Mouse (Mus musculus) G1E-ER4 (cell line): ENCODE results near the gene Kif14. TPM values are rescaled to one million over a fixed set of nuclear protein-coding genes. Genes with fewer than 3 reads are reported as not detected.

Experiments
- GATA1 ChIP-seq: IDR thresholded peaks from one replicate; pipeline ENCODE4 v1.8.0; 2012; ENCODE audit warnings: low read length, inconsistent platforms
- polyA plus RNA-seq: library from polyadenylated mRNA; stranded (reverse); fragments of >175 nt; gene quantifications from 2 replicates; pipeline ENCODE4 v1.2.3, GENCODE M21; 2012

Gene Kif14
- polyA plus RNA-seq, 1 experiment: 2.0 TPM

DNA sequence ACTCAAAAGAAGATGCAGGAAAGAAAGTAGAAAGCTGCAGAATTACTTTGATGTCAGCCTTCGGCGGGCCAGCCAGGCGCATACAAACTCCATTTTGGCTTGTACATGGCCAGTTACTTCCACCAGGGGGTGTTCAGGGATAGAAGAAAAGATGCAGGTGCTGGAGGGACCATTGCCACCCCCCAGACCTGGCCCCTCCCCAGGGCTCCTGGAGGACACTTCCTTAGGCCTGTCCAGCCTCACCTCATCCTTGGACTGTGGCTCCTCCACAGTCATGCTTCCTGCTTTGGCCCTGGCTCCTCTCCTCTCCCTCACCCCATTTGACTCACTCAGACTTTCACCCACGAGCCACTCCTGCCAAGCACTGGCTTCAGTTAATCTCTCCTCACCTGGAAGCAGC is 98.8 kb downstream of the Kif14 start:
- no peak for TF ChIP-seq GATA1

DNA sequence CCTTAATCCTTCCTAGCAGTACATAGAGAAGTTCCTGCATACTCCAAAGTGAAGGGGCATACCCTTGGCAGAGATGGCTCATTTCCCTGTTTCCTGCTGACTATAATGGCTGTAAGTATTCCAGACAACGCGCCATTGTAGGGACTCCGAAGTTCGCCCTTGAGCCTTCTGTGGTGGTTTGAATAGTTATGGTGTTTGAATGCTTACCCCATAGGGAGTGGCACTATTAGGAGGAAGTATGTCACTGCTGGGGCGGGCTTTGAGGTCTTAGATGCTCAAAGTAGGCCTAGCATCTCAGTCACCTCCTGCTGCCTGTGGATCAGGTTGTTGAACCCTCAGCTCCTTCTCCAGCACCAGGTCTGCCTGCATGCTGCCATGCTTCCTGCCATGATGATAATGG is 100.2 kb downstream of the Kif14 start:
- TF ChIP-seq GATA1: no peak

- TF ChIP-seq GATA1: no peak
Measured at GRCm38 (mm10) chr1:136567641-136568040, 101.5 kb downstream of the Kif14 start.

DNA sequence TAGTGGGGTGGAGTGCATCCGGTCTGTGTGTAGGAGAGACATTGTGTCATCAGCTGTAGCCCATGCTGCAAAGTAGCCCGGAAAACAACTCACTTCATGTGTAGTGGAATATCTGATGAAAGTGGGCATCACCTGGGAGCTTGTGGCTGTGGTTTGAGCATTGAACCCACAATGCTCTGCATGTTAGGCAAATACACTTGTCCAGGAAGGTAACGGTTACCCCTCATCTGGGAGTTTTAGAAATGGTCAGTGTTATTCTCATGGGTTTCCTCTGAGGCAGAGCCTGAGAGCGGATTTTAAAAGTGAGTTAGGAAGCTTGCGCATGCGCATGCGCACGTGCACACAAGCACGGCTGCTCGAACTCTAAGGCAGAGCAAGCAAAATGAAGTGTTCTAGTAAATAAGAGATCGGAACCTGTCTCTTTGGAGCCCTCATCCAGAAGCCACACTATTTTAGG is 102.6 kb downstream of the Kif14 start:
- TF ChIP-seq GATA1: no peak

GRCm38 (mm10) chr1:136569206-136569605 is 103.1 kb downstream of the Kif14 start:
- TF ChIP-seq GATA1: no peak

- no peak for TF ChIP-seq GATA1
Measured at GRCm38 (mm10) chr1:136569626-136570297, 103.6 kb downstream of the Kif14 start.

DNA sequence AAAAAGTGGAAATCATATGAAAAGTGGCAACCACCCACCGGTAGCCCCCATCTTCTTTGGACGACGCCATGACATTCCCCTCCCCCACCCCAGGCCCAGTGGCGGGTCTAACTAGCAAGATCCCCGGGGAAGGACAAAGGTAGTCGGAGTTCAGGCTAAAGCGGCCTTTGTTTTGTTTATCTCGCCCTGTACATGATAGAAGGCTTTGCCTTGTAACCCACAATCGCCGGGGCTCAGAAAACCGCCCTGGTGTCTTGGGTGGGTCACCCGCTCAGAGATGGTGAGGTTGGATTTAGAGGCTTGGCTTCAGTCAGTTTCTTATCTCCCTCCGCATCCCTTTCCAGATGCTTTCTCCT is 104.1 kb downstream of the Kif14 start:
- no peak for TF ChIP-seq GATA1

- no peak for TF ChIP-seq GATA1
Measured at GRCm38 (mm10) chr1:136570976-136571375, 104.8 kb downstream of the Kif14 start.

- no peak for TF ChIP-seq GATA1
Measured at GRCm38 (mm10) chr1:136571530-136571929, 105.4 kb downstream of the Kif14 start.

DNA sequence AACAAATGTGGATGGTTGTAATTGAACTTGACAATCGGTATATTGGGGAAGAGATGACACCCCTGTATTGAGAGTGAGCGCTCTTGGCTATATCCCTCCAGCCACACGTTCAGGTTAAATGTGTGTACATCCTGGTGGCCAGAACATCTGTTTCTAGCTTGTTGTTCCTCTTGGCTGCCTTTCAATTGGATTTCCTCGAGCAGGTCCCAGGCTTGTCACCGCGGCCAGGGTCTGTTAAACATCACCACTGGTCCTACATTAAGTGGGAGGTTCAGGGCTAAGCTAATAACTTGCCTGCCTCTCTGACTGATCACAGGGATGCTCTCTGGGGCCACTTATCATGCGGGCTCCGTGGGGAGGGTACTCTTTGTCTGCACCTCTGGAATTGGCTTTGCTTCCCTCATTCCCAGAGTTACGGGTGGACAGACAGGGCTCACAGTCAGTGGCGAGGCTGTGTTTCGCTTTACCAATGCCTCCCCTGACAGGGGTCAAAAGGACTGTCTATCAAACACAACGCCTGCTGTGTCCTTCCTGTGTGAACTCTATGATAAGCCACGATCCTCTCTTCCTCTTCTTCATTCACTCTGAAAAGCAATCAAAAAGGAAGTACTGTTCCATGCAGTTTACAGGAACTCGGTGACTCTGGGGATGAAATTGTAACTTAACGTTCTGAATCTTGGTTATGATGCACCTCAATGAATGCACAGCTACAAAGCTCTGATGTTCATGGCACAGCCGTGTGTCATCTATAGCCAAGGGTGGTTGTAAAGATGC is 111.9 kb downstream of the Kif14 start:
- TF ChIP-seq GATA1: no peak

DNA sequence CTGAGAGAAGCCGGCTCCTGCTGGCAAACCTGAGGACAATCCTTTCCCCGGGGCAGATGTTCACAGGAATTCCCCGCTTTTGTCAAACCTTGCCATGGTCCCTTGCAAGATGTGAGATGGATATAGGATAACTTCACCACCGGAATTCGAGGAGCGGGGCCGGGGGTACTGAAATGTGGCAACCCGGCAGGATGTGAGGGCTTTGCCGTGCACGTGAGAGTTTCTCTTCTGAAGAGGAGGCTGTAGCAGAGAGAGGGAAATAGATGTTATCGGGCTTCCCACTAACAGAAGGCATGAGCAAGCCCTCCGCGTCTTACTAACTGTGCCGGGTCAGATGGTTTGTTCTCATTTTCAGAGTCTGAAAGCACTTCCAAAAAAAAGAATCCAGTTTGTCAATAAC is 113.2 kb downstream of the Kif14 start:
- no peak for TF ChIP-seq GATA1

GRCm38 (mm10) chr1:136580266-136580665 is 114.1 kb downstream of the Kif14 start:
- no peak for TF ChIP-seq GATA1

Other genes with a start within 250 kb of the Kif14 start
- 0.05 and 0.19 TPM in 2 replicates for gene Inava, start 232.1 kb upstream of the Kif14 start, polyA plus RNA-seq
- not detected in 2 replicates for gene Gpr25, start 205.5 kb upstream of the Kif14 start, polyA plus RNA-seq
- 23.6 and 25.9 TPM in 2 replicates for gene Camsap2, start 120.2 kb upstream of the Kif14 start, polyA plus RNA-seq
- gene Ddx59, start 51.1 kb upstream of the Kif14 start, polyA plus RNA-seq: 2.9 and 5.0 TPM in 2 replicates
- gene Zfp281, start 158.6 kb downstream of the Kif14 start, polyA plus RNA-seq: 18.0 and 22.3 TPM in 2 replicates